Mouse (Mus musculus): ENCODE results near the gene Cxcr1.

The Cxcr1 gene

DNA sequence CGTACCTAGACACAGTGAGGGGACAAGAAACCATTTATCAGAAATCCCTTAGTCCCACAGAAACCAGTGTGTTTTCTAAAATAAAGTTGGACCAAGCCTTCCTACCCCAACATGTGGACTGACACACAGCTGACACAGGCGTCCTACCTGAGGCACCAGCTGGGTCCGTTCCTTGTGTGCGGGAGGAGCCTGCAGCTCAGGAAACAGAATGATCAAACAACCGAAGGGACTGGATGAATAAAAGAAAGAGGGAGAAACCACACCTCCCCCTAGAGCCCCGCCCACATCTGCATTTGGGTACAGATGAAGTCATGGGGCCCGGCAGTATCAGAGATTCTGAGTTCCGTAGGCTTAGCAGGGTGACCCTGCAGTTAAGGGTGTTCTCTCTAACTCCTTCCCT lies at the start of gene Cxcr1:
Cxcr1 (minus strand) TSS at position 187 of the 400 bp plus-strand sequence.
- no peak for DNase-seq (ENCODE audit: low spot score in 2 of 2)

- no peak for DNase-seq (ENCODE audit: low spot score in 2 of 2)
These were observed 46.4 kb upstream of the Cxcr1 start for GRCm38 (mm10) chr1:74240832-74241231.

GRCm38 (mm10) chr1:74240311-74240710 lies 45.9 kb upstream of the Cxcr1 start:
- peak; percentile 84 to 88 for DNase-seq (ENCODE audit: low spot score in 2 of 2)

- DNase-seq (ENCODE audit: low spot score in 2 of 2) = peak; percentile 52 to 63
These were observed 45.2 kb upstream of the Cxcr1 start for GRCm38 (mm10) chr1:74239618-74240017.

DNA sequence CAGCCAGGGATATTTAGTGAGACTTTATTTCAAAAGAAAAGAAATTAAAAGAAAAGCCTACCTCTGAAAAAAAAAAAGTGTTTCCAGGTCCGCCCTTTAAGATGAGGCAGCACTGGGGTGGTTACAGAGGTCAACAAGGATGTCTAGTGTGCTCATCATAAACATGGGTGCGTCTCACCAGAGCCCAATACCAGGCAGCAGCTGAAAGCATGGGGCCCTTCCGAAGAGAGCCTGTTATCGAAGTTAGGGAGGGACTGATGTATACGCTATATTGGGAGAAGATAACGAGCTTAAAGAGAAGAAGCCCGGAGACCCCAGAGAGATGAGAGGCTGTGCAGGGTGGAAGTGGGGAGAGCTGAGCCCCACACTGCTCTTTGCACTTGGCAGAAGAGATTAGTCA lies 44.7 kb upstream of the Cxcr1 start:
- no peak for DNase-seq (ENCODE audit: low spot score in 2 of 2)

DNA sequence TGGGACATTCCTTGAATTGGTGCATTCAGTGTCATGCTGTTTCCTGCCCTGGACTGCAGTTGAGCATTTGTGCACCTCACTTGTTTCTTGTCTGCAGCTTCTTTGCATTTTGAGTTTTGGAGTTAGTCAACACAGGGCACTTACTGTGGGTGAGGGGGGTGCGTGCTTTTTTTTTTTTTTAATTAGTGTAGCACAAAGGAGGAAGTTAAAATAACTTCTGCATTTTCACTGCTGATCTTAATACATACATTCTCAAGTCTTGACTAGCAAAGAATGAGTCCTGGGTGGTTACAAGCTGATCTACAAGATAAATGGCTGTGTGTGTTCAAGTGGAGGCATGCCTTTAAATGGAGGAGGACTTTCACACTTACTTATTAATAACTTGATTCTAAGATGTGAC lies 43.7 kb upstream of the Cxcr1 start:
- DNase-seq (ENCODE audit: low spot score in 2 of 2) = no peak

- DNase-seq (ENCODE audit: low spot score in 2 of 2) = no peak
These were observed 43.2 kb upstream of the Cxcr1 start for GRCm38 (mm10) chr1:74237671-74238070.

GRCm38 (mm10) chr1:74236590-74237317 lies 42.3 kb upstream of the Cxcr1 start:
- peak; percentile 36 to 37 for DNase-seq (ENCODE audit: low spot score in 2 of 2)

DNA sequence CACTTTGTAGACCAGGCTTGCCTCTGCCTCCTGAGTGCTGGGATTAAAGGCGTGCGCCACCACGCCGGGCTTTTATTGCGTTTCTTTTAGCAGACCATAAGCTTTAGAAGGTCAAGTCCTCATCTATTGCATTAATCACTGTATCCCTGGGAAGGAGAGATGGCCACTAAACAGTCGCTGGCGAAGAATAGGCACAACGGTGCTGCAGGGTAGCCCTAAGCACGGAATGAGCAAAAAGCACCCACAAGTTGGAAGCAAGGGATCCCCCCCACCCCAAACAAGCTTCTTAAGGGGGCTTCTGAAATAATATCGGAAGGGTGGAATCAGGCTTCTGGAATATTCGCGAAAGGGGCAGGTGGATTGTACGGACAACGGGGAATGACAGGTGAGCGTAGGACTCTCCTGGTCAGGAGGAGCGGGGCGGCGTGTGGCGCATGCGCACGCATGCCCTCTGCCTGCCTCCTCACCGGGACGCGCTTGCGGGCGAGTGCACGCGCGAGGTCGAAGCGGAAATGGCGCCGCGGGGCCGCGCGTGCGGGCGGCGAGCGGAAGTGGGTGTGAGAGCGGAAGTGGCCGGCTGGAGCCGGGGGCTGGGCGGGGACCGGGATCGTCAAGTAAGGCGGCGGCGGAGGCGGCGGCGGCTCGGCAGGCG lies 41.6 kb upstream of the Cxcr1 start, which contains the start of gene Arpc2:
Arpc2 (plus strand) TSS at position 147 of the 652 bp plus-strand sequence.
- peak; percentile 97 for DNase-seq (ENCODE audit: low spot score in 2 of 2)

DNA sequence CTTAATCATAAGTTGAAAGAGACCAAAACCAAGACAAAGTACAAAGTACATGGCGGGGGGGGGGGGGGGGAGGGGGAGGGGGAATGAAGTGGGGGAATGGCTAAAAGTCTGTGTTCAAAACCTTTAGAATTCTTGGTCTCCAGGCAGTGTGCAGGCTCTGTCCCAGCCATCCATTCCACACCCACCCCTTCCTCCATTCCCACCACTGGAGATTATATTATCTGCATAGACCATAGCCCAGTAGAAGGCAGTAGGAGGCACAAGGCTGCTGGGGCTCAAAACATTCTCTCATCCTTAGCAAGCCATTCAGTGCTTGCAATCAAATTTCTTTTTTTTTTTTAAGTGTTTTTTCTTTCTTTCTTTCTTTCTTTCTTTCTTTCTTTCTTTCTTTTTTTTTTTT lies 36.6 kb upstream of the Cxcr1 start:
- no peak for DNase-seq (ENCODE audit: low spot score in 2 of 2)

- DNase-seq (ENCODE audit: low spot score in 2 of 2) = no peak
These were observed 35.5 kb upstream of the Cxcr1 start for GRCm38 (mm10) chr1:74229942-74230341.

DNA sequence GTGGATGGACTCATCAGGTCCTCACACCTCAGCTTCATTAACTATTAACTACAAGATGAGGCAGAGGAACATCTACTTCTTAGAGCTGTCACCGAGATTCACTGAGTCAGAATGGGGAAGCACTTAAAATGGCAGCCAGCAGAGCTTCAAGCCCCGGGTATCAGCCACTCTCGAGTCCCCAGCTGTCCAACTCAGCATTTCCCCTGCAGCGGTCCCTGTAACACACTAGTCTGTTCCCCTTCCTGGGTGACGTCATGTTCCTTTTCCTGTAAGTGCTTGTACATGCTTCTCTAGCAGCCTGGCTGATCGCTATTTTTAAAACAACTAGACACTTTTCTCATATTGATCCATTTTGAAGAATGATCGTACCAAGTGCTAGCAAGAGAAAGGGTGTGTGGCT lies 32.9 kb upstream of the Cxcr1 start:
- peak; percentile 29 to 33 for DNase-seq (ENCODE audit: low spot score in 2 of 2)

DNA sequence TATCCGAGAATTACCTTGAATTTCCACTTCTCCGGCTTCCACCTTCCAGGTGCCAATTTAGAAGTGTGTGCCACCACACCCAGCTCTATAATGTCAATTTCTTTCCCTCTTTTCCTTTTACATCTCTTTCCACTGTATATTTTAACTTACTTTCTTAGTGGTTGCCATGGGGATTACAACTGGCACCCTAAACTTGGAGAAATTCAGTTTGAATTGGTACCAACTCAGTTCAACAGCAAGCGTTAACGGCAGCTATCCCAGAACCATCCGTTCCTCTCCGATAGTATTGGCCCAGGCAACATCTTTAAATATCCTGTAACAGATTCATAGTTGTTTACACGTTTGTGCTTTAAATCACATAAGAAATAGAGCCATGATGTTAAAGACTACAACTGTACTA lies 25.5 kb upstream of the Cxcr1 start:
- no peak for DNase-seq (ENCODE audit: low spot score in 2 of 2)

DNA sequence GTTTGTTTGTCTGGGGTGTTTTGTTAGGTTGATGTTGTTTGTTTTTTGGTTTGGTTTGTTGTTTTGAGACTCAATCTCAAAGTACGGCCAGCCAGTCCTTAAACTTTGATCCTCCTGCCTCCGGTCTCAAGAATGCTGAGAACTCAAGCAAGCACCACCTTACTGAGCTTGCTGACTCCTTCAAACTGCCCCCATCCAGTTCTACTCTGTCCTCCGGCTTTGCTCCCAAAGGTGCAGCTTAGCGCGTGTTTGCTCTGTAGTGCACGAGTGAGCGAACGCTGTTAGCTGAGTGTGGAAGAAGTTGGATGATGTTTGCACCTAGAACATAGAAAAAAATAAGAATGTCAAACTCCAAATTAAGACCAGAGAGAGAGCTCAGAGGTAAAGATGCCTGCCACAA lies 14.5 kb upstream of the Cxcr1 start:
- no peak for DNase-seq (ENCODE audit: low spot score in 2 of 2)

- DNase-seq (ENCODE audit: low spot score in 2 of 2) = peak; percentile 27 to 45
These were observed 13.5 kb upstream of the Cxcr1 start for GRCm38 (mm10) chr1:74207906-74208305.

DNA sequence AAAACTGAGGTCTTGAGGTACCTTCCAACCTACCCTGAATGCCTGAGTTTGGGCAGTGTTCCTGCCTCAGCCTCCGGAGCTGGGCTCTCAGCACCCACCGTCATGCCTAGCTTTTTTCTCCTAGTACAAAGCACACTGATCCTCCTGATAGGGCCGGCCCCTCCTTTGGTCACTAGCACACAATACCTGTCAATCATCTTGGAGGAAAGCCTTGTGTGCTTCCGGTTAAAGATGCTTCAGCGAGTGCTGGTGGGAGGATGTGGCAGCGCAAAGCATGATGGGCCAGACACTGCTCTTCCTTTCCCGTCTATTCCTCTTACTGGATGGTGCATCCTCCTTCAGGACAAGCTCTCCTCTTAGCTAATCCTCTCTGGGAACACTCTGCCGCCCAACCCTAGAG lies 12.2 kb upstream of the Cxcr1 start:
- no peak for DNase-seq (ENCODE audit: low spot score in 2 of 2)

- DNase-seq (ENCODE audit: low spot score in 2 of 2) = peak in 1 of 2 experiments; percentile 35
These were observed 11.4 kb upstream of the Cxcr1 start for GRCm38 (mm10) chr1:74205881-74206280.

GRCm38 (mm10) chr1:74203457-74203856 lies 9.0 kb upstream of the Cxcr1 start:
- DNase-seq (ENCODE audit: low spot score in 2 of 2) = no peak

DNA sequence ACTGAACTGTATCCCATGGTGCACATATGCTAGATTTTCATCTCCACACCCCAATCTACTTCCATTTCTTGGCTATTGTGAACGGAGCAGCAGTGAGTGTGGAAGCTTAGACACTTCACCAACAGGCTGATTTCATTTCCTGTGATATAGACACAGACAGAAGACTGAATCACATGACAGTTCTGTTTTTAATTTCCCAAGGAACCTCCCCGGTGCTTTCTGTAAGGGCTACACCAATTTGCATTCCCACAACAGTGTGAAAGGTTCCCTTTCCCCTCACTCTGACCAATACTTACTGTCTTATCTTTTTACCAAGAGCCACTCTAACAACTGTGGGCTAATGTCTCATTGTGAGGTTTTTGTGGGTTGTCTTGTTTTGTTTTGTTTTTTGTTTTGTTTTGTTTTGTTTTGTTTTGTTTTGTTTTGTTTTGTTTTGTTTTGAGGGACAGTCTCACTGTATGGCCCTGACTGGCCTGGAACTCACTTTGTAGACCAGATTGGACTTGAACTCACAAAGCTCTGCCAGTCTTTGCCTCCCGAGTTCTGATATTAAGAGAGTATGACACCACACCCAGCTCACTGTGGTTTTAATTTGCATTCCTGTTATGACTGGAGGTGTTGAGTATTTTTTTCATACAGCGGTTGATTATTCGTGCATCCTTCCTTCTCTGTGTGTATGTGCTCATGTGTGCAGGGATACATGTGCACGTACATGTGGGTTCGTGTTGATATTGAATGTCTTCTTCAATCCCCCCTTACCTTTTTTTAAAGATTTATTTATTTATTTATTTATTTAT lies 6.8 kb upstream of the Cxcr1 start:
- DNase-seq (ENCODE audit: low spot score in 2 of 2) = no peak

- no peak for DNase-seq (ENCODE audit: low spot score in 2 of 2)
These were observed 4.6 kb upstream of the Cxcr1 start for GRCm38 (mm10) chr1:74199046-74199445.

DNA sequence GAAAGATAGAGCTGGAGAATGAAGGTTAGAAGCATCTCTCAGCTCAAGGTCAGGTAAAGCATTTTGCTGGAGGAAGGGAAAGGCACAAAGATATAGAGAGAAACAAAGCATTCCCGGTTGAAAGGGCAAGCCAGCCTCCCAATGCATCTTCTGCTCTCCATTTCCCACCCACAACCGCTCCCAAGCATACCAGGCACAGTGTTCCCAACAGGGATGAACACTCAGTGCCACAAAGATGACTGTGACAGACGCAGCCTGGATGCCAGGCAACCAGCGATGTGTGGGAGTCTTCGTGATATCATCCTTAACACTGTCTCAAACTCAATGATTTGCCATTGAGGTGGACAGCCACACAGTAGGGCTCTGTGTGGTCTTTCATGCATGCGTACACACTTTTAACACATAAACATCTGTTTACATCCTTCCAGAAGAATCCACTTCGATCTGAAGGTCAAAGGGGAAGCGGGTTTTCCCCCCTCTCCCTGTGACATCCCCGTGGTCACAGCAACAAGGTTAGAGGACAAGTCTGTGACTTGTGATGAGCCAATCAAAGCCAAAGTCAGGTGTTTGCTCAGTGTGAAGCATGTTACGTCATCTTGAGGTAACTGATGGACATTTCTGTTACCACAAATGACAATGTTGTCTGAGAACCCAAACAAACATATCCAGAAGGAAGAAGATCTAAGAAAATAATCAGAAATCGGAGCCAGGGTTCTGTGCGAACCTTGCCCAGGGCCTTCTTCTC lies 3.5 kb upstream of the Cxcr1 start:
- peak; percentile 58 to 60 for DNase-seq (ENCODE audit: low spot score in 2 of 2)
